Mouse (Mus musculus) stomach, adult 2 months (tissue): ENCODE results near the gene Krt10. TPM values are rescaled to one million over a fixed set of nuclear protein-coding genes. Genes with fewer than 3 reads are reported as not detected.

Experiments
- polyA plus RNA-seq: library from polyadenylated mRNA; depleted of rRNA; stranded (reverse); fragments of >200 nt; gene quantifications from 2 replicates; pipeline ENCODE4 v1.2.3, GENCODE M21; 2012; rRNA removed

Krt10 gene
- 321 and 430 TPM in 2 replicates for polyA plus RNA-seq

GRCm38 (mm10) chr11:99389264-99389663 lies at the start of gene Krt10:
Krt10 (minus strand) TSS chr11:99389364.

GRCm38 (mm10) chr11:99437972-99438371 lies 48.8 kb upstream of the Krt10 start, which contains the start of gene Krt20:
Krt20 (minus strand) TSS chr11:99438150.

GRCm38 (mm10) chr11:99422159-99422558 lies 33.0 kb upstream of the Krt10 start, which contains the start of gene Krt12:
Krt12 (minus strand) TSS chr11:99422259.

GRCm38 (mm10) chr11:99374803-99375202 lies 14.4 kb downstream of the Krt10 start, which contains the start of gene Krt28:
Krt28 (minus strand) TSS chr11:99374903.

GRCm38 (mm10) chr11:99351004-99351403 lies 38.2 kb downstream of the Krt10 start, which contains the start of gene Krt27:
Krt27 (minus strand) TSS chr11:99351104.

GRCm38 (mm10) chr11:99337866-99338265 lies 51.3 kb downstream of the Krt10 start, which contains the start of gene Krt26:
Krt26 (minus strand) TSS chr11:99337966.

Other genes with a start within 250 kb of the Krt10 start
- 0.48 and 1.6 TPM in 2 replicates for gene Ccr7, start 234.3 kb downstream of the Krt10 start, polyA plus RNA-seq
- gene Smarce1, start 158.3 kb downstream of the Krt10 start, polyA plus RNA-seq, result 3.5 and 4.1 TPM in 2 replicates
- not detected in 2 replicates for gene Krt222, start 145.3 kb downstream of the Krt10 start, polyA plus RNA-seq
- not detected in 2 replicates for gene Krt24, start 104.1 kb downstream of the Krt10 start, polyA plus RNA-seq
- gene Krt25, start 66.4 kb downstream of the Krt10 start, polyA plus RNA-seq, result not detected in 2 replicates
- gene Krt26, start 51.4 kb downstream of the Krt10 start, polyA plus RNA-seq, result not detected in 2 replicates
- not detected in 2 replicates for gene Krt27, start 38.3 kb downstream of the Krt10 start, polyA plus RNA-seq
- gene Krt28, start 14.5 kb downstream of the Krt10 start, polyA plus RNA-seq, result not detected in 2 replicates
- 0.58 and 0.89 TPM in 2 replicates for gene Krt12, start 32.9 kb upstream of the Krt10 start, polyA plus RNA-seq
- 24.2 and 29.7 TPM in 2 replicates for gene Krt20, start 48.8 kb upstream of the Krt10 start, polyA plus RNA-seq
- gene Krt23, start 103.8 kb upstream of the Krt10 start, polyA plus RNA-seq, result 108 and 113 TPM in 2 replicates
- not detected in 2 replicates for gene Krt39, start 132.0 kb upstream of the Krt10 start, polyA plus RNA-seq
- not detected in 2 replicates for gene Krt40, start 153.8 kb upstream of the Krt10 start, polyA plus RNA-seq
- 0.44 TPM in 1 of 2 replicates, not detected in the other for gene Krtap3-3, start 161.5 kb upstream of the Krt10 start, polyA plus RNA-seq
- 0.81 and 3.3 TPM in 2 replicates for gene Krtap3-2, start 167.5 kb upstream of the Krt10 start, polyA plus RNA-seq
- not detected in 2 replicates for gene Gm11939, start 170.1 kb upstream of the Krt10 start, polyA plus RNA-seq
- not detected in 2 replicates for gene Krtap3-1, start 177.3 kb upstream of the Krt10 start, polyA plus RNA-seq
- gene Krtap1-5, start 191.7 kb upstream of the Krt10 start, polyA plus RNA-seq, result not detected in 2 replicates
- gene Krtap1-4, start 194.3 kb upstream of the Krt10 start, polyA plus RNA-seq, result 0.21 TPM in 1 of 2 replicates, not detected in the other
- gene Krtap1-3, start 202.0 kb upstream of the Krt10 start, polyA plus RNA-seq, result not detected in 2 replicates
- not detected in 2 replicates for gene Krtap9-3, start 208.7 kb upstream of the Krt10 start, polyA plus RNA-seq
- not detected in 2 replicates for gene Gm11938, start 213.9 kb upstream of the Krt10 start, polyA plus RNA-seq
- not detected in 2 replicates for gene Gm11937, start 220.8 kb upstream of the Krt10 start, polyA plus RNA-seq
- not detected in 2 replicates for gene Krtap2-4, start 225.5 kb upstream of the Krt10 start, polyA plus RNA-seq
- gene Gm11562, start 231.1 kb upstream of the Krt10 start, polyA plus RNA-seq, result not detected in 2 replicates
- gene Krtap4-1, start 238.9 kb upstream of the Krt10 start, polyA plus RNA-seq, result not detected in 2 replicates
- gene Krtap4-2, start 245.7 kb upstream of the Krt10 start, polyA plus RNA-seq, result not detected in 2 replicates